Mouse (Mus musculus) G1E (cell line): ENCODE measurements around the gene Nhlrc1.

ENCODE experiments used
- CTCF ChIP-seq: IDR thresholded peaks from 2 replicates; pipeline ENCODE4 v1.5.1; 2012; ENCODE audit warnings: low read depth, low read length, inconsistent platforms, mixed read lengths
- GATA1 ChIP-seq: IDR thresholded peaks from 2 replicates; pipeline ENCODE4 v1.6.1; 2012; ENCODE audit warnings: borderline replicate concordance, low read length, inconsistent platforms, mixed read lengths
- GATA2 ChIP-seq: IDR thresholded peaks from 2 replicates; pipeline ENCODE4 v1.6.1; 2012; ENCODE audit warnings: low read depth, low read length, inconsistent platforms, borderline replicate concordance

GRCm38 (mm10) chr13:46967308-46967707, 47.3 kb downstream of the Nhlrc1 start:
- TF ChIP-seq CTCF, result no peak
- no peak for TF ChIP-seq GATA2
- no peak for TF ChIP-seq GATA1
